Mouse (Mus musculus) T-helper 1 cell (primary cell): ENCODE results near the gene Fstl4.

Experiments used
- in situ Hi-C: fragments of 300-600 bp; cut with MboI, MseI; formaldehyde crosslinking; loops from one replicate; pipeline ENCODE4 v1.15.1; 2025; ENCODE audit warnings: high pct_unique_total_duplicates

Fstl4 gene

GRCm38 (mm10) chr11:53202459-53203250, 438.2 kb downstream of the Fstl4 start:
- in situ Hi-C loops = no loop called here

DNA sequence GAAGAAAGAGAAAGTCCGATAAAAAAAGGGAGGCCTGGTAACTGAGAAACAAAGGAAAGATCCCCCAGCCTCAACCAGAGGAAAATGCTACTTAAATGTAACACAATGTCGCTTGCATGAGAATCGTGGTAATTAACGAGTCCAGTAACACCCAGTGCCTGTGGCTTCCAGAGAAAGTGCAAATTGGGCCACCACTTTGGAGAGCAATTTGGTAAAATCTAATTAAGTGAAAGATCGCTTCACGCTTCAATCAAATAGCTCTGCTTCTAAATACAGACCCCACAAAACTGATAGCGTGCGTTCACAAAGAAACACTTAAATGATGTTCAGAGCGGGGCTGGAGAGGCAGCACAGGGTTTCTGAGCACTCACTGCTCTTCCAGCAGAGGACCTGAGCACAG, 446.4 kb downstream of the Fstl4 start:
- in situ Hi-C loops = no loop called here

DNA sequence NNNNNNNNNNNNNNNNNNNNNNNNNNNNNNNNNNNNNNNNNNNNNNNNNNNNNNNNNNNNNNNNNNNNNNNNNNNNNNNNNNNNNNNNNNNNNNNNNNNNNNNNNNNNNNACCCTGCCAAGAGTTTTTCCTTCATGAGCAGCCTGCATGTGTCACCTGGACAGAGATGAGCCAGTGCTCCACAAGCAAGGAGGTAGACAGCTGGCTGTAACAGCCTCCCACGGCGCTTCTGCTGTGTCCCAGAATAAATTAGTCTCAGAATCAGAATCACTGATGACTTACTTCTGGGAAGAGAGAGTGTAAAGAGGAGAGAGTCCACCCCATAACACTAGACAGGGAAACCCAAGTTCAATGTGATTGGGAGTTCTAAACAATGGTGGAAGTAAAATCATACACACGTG, 464.6 kb downstream of the Fstl4 start:
- in situ Hi-C loops = no loop called here

- in situ Hi-C loops = no loop called here
These were observed 467.4 kb downstream of the Fstl4 start for GRCm38 (mm10) chr11:53231836-53232235.

DNA sequence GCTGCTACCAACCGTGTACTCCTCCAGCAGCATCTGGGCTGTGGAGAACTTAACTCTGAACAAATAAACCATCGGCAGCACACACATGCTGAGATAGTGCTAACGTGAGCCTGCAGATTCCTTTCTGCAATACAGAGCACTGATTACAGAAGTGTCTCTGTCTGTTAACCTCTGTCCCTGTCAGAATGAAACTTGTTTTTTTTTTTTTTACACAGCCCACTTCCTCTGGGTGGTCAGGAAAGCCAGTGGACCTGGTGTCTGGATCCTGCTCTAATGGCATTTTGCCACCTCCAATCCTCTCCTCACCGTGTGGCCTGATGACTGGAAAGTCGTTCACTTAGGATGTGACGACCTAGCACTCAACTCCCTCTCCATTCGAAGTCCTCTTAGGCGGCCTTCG, 469.2 kb downstream of the Fstl4 start:
- in situ Hi-C loops = no loop called here
